Mouse (Mus musculus) heart, embryonic 14.5 days (tissue): Measurements from ENCODE around the gene Rbm7. TPM values are rescaled to one million over a fixed set of nuclear protein-coding genes. Genes with fewer than 3 reads are reported as not detected.

Source experiments
- ATAC-seq: fragments of 200-750 bp; cut with Nextera tagmentation; 2 replicates; pipeline ENCODE4 v1.8.0; 2017; ENCODE audit warnings: low read depth, moderate TSS enrichment; ENCODE audit not compliant: insufficient number of reproducible peaks, insufficient read depth, low FRiP score
- H3K27ac ChIP-seq, 2 experiments: fragments of 200-500 bp in 1 of 2; fragments of 300-500 bp in 1 of 2; sonication (generic) in 1 of 2; replicated peaks in 1 of 2; 2 replicates each; pipeline ENCODE4 v1.5.1; 2012 to 2014; ENCODE audit warnings: low read depth in 2 of 2, low read length in 2 of 2, control low read depth in 1 of 2, mild to moderate bottlenecking in 1 of 2, mixed read lengths in 1 of 2; ENCODE audit not compliant: control insufficient read depth in 1 of 2, insufficient read depth in 1 of 2
- H3K27me3 ChIP-seq: fragments of 300-500 bp; sonication (generic); 2 replicates; pipeline ENCODE4 v1.6.1; 2014; ENCODE audit warnings: mild to moderate bottlenecking, low read length, control low read depth; ENCODE audit not compliant: control insufficient read depth, insufficient read depth
- H3K36me3 ChIP-seq: fragments of 300-500 bp; sonication (generic); 2 replicates; pipeline ENCODE4 v1.6.1; 2014; ENCODE audit warnings: mild to moderate bottlenecking, control low read depth, low read length, mixed read lengths; ENCODE audit not compliant: control insufficient read depth, insufficient read depth
- H3K4me1 ChIP-seq, 2 experiments: fragments of 200-500 bp in 1 of 2; fragments of 300-500 bp in 1 of 2; sonication (generic) in 1 of 2; 2 replicates each; pipeline ENCODE4 v1.6.1; 2012 to 2014; ENCODE audit warnings: low read length in 2 of 2, control low read depth in 1 of 2, mixed read lengths in 1 of 2; ENCODE audit not compliant: control insufficient read depth in 2 of 2, insufficient read depth in 2 of 2
- H3K4me2 ChIP-seq: fragments of 300-500 bp; sonication (generic); 2 replicates; pipeline ENCODE4 v1.6.1; 2014; ENCODE audit warnings: mild to moderate bottlenecking, low read length
- H3K4me3 ChIP-seq, 2 experiments: fragments of 200-500 bp in 1 of 2; fragments of 300-500 bp in 1 of 2; sonication (generic) in 1 of 2; 2 replicates each; pipeline ENCODE4 v1.5.1; 2012 to 2014; ENCODE audit warnings: low read length in 2 of 2, mild to moderate bottlenecking in 2 of 2, control low read depth in 1 of 2, low read depth in 1 of 2, moderate library complexity in 1 of 2; ENCODE audit not compliant: control insufficient read depth in 1 of 2, insufficient read depth in 1 of 2
- H3K9ac ChIP-seq: fragments of 300-500 bp; sonication (generic); 2 replicates; pipeline ENCODE4 v1.6.1; 2014; ENCODE audit warnings: mild to moderate bottlenecking, low read length
- H3K9me3 ChIP-seq: fragments of 300-500 bp; sonication (generic); 2 replicates; pipeline ENCODE4 v1.6.1; 2016; ENCODE audit warnings: low read length, control low read depth; ENCODE audit not compliant: control insufficient read depth
- WGBS: fragments of 180-500 bp; shearing (Covaris S2); extraction: QIAGEN DNeasy Blood & Tissue Kit; methylation state at CpG from one replicate; pipeline ENCODE4 v1.1.7; 2014; 5-methylcytosine and 5-hydroxymethylcytosine counted together
- polyA plus RNA-seq: library from polyadenylated mRNA; unstranded; fragments of >200 nt; fragmentation: Nextera tagmentation; extraction: Ambion mirVana; gene quantifications from 2 replicates; pipeline ENCODE4 v1.2.1, GENCODE M21; 2014

Rbm7 gene
- polyA plus RNA-seq, 1 experiment from 2014 or later = 85.7 TPM

DNA sequence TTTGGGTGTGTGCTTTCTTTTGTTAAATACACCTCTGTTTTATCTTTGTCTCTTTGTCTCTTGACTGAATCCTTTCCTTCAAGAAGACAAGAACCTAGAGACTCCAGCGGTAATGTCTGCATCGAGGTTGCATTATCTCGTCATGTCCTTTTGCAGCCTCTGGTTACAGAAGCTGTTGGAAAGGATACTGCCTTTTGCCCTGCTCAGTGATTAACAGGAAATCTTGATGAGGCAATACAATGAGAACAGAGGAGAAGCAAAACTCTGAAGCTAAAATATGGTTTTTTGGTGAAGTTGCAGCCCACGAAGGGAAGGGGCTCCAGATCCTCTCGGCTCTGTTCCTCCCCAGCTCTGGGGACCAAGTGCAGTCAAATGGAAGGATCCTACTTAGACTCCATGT lies 15.0 kb upstream of the Rbm7 start:
- Histone ChIP-seq H3K36me3 (no peaks in the 10 kb centered on the region), H3K4me1 (peaks cover 0 to 7% of the 10 kb centered on the region in 2 experiments; a peak in 2 of 4 replicates), H3K27me3 (no peaks in the 10 kb centered on the region), H3K9ac (no peak overlapping the region), H3K9me3 (no peaks in the 10 kb centered on the region), H3K27ac (no peak overlapping the region), H3K4me2 (no peak overlapping the region), H3K4me3 (no peak overlapping the region)
- no peak for ATAC-seq
- 85% methylated on average over 5 of the region's 5 CpGs for whole genome bisulfite sequencing

DNA sequence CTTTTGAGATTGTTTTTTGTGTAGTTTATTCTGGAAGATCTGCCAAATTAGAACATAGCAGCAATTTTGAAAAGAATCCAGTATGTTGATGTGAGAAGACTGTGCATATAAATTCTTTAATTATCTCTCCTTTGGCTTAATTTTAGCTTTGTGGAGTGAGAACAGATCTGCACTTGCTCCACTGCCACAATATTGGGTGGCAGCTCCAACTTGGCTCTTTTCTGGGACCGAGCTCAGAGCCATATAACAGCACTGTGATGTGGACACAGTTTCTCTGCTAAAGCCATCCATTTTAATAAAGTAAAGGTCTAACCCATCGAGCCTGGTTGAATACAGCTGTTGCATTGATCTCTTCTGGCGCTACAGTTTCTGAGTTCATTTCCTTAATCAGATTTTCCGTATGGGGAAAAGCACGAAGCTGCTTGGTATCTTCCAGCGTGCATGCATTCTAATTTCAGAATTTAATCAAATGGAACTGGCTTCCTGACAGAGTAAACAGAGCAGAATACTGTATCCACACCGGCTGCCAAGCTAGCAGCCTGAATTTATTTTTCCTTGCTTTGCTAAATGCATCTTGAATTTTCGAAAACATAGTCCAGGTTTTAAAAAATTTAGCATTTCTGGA lies 9.8 kb upstream of the Rbm7 start:
- Histone ChIP-seq H3K36me3 (no peaks in the 10 kb centered on the region), H3K4me1 (no peaks in the 10 kb centered on the region)

DNA sequence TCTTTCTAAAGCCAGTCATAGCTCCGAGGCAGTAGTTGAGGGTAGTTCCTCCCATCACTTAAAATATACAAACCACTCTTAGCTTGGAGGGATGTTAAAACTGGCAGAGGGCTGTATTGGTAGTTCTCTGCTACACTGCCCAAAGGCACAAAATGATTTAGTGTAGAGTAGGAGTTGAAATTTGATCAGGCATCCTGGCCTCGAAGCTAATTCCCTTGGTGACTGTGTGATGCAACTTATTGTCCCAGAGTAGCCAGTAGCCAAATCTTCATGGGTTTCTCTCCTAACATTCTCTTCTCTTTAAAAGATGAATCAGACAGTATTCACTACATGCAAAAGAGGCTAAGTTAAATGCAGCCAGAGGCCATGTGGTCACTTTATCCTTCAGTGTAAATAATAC lies 7.9 kb upstream of the Rbm7 start:
- no peak overlapping the region for H3K4me3 ChIP-seq
- no peak overlapping the region for H3K4me2 ChIP-seq
- H3K27ac ChIP-seq = no peak overlapping the region
- H3K9ac ChIP-seq = no peak overlapping the region
- no peaks in the 10 kb centered on the region for H3K4me1 ChIP-seq
- WGBS = 72% methylated on average over 2 of the region's 2 CpGs
- no peak for ATAC-seq
- no peaks in the 10 kb centered on the region for H3K9me3 ChIP-seq
- H3K27me3 ChIP-seq = peaks cover 4% of the 10 kb centered on the region; the same call in 1 of the 2 replicates
- H3K36me3 ChIP-seq = no peaks in the 10 kb centered on the region

More for the DNA sequence above, 9.8 kb upstream of the Rbm7 start:
- H3K9me3 ChIP-seq = no peaks in the 10 kb centered on the region
- WGBS = 59% methylated on average over 8 of the region's 8 CpGs
- H3K4me3 ChIP-seq = no peak overlapping the region
- H3K27ac ChIP-seq = no peak overlapping the region
- H3K27me3 ChIP-seq = no peaks in the 10 kb centered on the region
- H3K9ac ChIP-seq = no peak overlapping the region
- ATAC-seq = no peak
- no peak overlapping the region for H3K4me2 ChIP-seq

DNA sequence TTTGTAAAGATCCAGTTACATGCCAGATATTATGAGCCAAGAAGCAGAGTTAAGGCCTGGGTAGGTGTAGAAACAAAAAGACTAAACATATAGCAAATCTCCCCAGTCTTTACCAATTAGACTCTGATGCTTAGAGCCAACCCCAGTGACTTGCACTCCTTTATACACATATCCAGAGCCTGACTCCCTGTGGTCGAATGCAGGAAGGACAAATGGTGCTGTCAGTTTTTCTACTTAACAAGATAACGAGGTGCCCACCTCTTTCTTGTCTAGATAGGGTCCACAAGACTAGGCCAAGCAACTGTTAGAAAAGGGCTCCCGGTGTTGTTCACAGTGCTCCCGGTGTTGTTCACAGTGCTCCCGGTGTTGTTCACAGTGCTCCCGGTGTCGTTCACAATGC lies 6.1 kb upstream of the Rbm7 start:
- no peak overlapping the region for H3K9ac ChIP-seq
- H3K36me3 ChIP-seq = no peaks in the 10 kb centered on the region
- no peak overlapping the region for H3K4me3 ChIP-seq
- ATAC-seq = no peak
- H3K27ac ChIP-seq = no peak overlapping the region
- no peak overlapping the region for H3K4me2 ChIP-seq
- peaks cover under 1% of the 10 kb centered on the region in 2 experiments; a peak in 3 of 4 replicates for H3K4me1 ChIP-seq
- peaks cover 4% of the 10 kb centered on the region; the same call in 1 of the 2 replicates for H3K27me3 ChIP-seq
- 71% methylated on average over 7 of the region's 7 CpGs for WGBS
- H3K9me3 ChIP-seq = no peaks in the 10 kb centered on the region

DNA sequence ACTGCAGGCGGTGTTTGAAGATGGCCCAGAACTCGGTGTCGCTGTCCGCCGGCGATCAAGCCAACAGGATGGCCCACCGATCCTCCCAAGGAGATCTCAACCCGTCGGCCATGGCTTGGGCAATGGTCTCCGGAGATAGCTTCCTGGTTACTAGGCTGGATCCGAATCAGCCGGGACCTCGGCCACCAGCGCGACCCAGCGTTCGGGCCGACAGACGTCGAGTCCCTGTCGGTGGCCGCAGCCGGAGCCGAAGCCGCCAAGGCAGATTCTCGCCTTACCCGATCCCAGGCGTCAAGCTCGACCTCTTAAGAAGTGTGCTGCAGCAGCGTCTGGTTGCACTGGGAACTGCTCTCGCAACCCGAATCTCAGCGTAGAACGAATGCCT lies 441 bp upstream of the Rbm7 start:
- H3K4me2 ChIP-seq = peak overlapping the region; percentile 89
- H3K27ac ChIP-seq = peak overlapping the region; percentile 76 to 91
- WGBS = 5% methylated on average over 34 of the region's 34 CpGs
- peaks cover 31% of the 10 kb centered on the region for H3K36me3 ChIP-seq
- H3K9ac ChIP-seq = peak overlapping the region; percentile 97
- H3K27me3 ChIP-seq = peaks cover 4% of the 10 kb centered on the region; the same call in 1 of the 2 replicates
- ATAC-seq = peak; percentile 55
- H3K4me1 ChIP-seq = peaks cover 7 to 20% of the 10 kb centered on the region in 2 experiments; a peak in 3 of 4 replicates
- H3K9me3 ChIP-seq = no peaks in the 10 kb centered on the region
- H3K4me3 ChIP-seq = peak overlapping the region; percentile 61 to 93

DNA sequence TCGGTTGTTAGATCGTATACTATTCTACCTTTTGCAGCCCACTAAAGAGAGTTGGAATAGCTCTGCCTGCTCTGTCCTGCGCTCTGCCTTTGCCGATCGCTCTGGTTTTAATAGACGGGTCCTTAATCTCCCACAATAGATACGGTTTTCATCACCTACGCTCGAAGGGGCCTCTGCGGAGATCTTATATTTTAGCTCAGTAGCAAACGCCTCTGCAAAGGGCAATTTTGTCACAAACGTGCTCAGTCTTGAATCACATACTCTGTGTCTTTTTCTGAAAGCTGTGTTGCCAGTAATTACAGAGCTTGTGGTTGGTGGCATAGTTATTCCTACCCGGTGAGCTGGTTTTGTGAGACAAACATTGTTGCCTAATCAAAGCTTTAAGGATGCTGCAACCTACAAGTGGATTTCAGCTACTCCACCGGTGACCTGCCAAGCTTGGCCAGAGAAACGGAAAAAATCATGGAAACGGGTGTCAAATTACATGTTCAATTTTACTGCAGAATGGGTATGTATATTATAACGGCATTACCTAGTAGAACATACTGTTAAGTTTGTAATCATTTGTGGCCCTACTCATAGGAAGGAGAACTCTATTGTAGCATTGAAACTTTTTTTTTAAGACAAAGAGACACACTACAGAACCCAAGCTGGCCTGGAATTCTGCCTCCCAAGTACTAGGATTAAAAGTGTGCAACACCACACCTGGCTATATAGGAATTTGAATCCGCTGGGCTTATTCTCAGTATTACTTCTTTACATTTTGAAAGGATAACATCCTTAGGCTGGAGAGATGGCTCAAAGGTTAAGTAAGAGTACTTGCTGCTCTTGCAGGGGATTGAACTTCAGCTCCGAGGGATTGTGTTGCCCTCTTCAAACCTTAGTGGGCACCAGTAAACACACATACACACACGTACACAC lies 13.6 kb downstream of the Rbm7 start:
- peaks cover 23% of the 10 kb centered on the region for H3K36me3 ChIP-seq
- no peak for ATAC-seq
- H3K4me2 ChIP-seq = peak overlapping the region; percentile 93
- H3K4me1 ChIP-seq = no peaks in the 10 kb centered on the region; a peak in 2 of 4 replicates
- no peaks in the 10 kb centered on the region for H3K9me3 ChIP-seq
- peak overlapping the region; percentile 61 for H3K9ac ChIP-seq
- no peak overlapping the region for H3K27ac ChIP-seq
- peak overlapping the region; percentile 35 to 82 for H3K4me3 ChIP-seq
- WGBS = 26% methylated on average over 20 of the region's 20 CpGs
- no peaks in the 10 kb centered on the region for H3K27me3 ChIP-seq

DNA sequence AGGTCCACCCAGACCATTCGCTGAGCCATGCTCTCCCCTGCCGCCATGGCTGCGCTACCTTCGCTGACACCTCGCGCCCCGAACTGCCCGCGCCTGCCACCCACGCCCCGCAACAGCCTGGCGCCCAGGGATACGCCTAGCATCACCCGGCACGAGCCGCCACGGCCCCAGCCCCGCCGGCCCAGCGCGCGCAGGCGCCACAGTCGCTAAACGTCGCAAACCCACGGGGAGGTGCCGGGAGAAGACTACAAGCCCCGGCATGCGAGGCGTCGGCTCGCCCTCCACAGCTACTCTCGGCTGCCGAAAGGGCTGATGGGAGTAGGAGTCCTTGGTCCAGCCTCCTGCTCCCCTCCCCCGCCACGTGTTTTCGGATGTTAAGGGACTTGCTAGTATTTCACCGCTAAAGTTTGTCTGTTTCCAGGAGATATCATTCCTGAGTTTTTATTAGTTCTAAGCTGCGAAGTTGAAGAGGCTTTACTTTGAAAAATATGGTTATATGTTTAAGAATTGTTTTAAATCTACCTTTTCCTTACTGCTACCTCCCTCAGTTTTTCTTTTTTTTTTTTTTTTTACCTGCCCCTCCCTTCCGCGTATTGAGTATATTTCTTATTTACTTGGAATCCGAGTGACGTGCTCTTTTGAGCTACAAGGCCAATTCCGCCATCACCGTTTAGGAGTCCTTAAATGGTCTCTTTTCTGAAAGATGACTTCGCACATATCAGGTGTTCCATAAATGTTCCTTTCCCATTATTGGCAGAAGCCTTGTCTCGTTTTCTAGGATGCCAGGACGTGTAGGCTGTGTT lies 14.5 kb downstream of the Rbm7 start, which contains the start of gene Rexo2:
TSS of gene Rexo2 (minus strand) at position 213 of the 803 bp plus-strand sequence.
- Histone ChIP-seq H3K4me1 (no peaks in the 10 kb centered on the region; a peak in 2 of 4 replicates), H3K27me3 (no peaks in the 10 kb centered on the region), H3K4me3 (peak within 1 kb of the TSS; percentile 82 to 97), H3K4me2 (peak within 1 kb of the TSS; percentile 93), H3K36me3 (peaks cover 20% of the 10 kb centered on the region), H3K27ac (no peak within 1 kb of the TSS), H3K9me3 (no peaks in the 10 kb centered on the region), H3K9ac (peak within 1 kb of the TSS; percentile 86)
- ATAC-seq = peak; percentile 97
- WGBS = under 1% methylated on average over 49 of the region's 49 CpGs
